ENCODE assay signal across 1 mouse cellular context in genomic region chr10:80131316-80131951, GRCm38 (mm10).
TF ChIP-seq lines count a peak whose summit lies in the region.

No protein-coding gene starts in this region.

TF ChIP-seq in myocyte, 11 proteins besides CTCF, POLR2A, EP300 and RAD21 (continued from another document):
- TF ChIP-seq MYOD1 (IDR thresholded peaks at IDR 0.05; ENCODE audit: control insufficient read depth in 1 of 3, insufficient read length in 2 of 3, low read depth in 2 of 3): no peak
- no peak for TF ChIP-seq E2F4 (IDR thresholded peaks at IDR 0.05; ENCODE audit: insufficient read depth)
- peak; percentile 86 for TF ChIP-seq POLR2AphosphoS2 (IDR thresholded peaks at IDR 0.05; ENCODE audit: insufficient read length, low read depth)
- TF ChIP-seq TCF3 (IDR thresholded peaks at IDR 0.05; ENCODE audit: insufficient read length, low read depth): no peak
